Mouse (Mus musculus) myocyte (in vitro differentiated cells): ENCODE data around the gene Tspan14.

Experiments used
- CEBPB ChIP-seq: IDR thresholded peaks from 2 replicates; pipeline ENCODE4 v1.6.1; 2011; ENCODE audit warnings: mild to moderate bottlenecking, moderate library complexity; ENCODE audit not compliant: poor library complexity, insufficient read depth, severe bottlenecking
- E2F4 ChIP-seq: IDR thresholded peaks from one replicate; pipeline ENCODE4 v1.6.1; 2011; ENCODE audit warnings: mild to moderate bottlenecking, control low read depth, moderate library complexity; ENCODE audit not compliant: insufficient read depth
- MAX ChIP-seq: IDR thresholded peaks from one replicate; pipeline ENCODE4 v1.6.1; 2011; ENCODE audit warnings: low read depth, mild to moderate bottlenecking, control low read depth
- MYOD1 ChIP-seq, 3 experiments: IDR thresholded peaks; one replicate each; pipeline ENCODE4 v1.6.1; 2011; ENCODE audit warnings: control low read depth in 2 of 3, low read depth in 2 of 3, mild to moderate bottlenecking in 2 of 3, moderate library complexity in 1 of 3; ENCODE audit not compliant: insufficient read length in 2 of 3, control insufficient read depth in 1 of 3
- POLR2A ChIP-seq: IDR thresholded peaks from one replicate; pipeline ENCODE4 v1.6.1; 2011; ENCODE audit warnings: low read depth, mild to moderate bottlenecking, control low read depth, moderate library complexity; ENCODE audit not compliant: insufficient read length
- POLR2AphosphoS2 ChIP-seq: IDR thresholded peaks from one replicate; pipeline ENCODE4 v1.6.1; 2011; ENCODE audit warnings: low read depth, control low read depth; ENCODE audit not compliant: insufficient read length
- REST ChIP-seq: IDR thresholded peaks from one replicate; pipeline ENCODE4 v1.6.1; 2011; ENCODE audit warnings: mild to moderate bottlenecking, control low read depth, moderate library complexity; ENCODE audit not compliant: insufficient read depth, insufficient read length
- TCF12 ChIP-seq: IDR thresholded peaks from one replicate; pipeline ENCODE4 v1.6.1; 2011; ENCODE audit warnings: mild to moderate bottlenecking, control low read depth; ENCODE audit not compliant: poor library complexity, insufficient read depth, severe bottlenecking
- USF1 ChIP-seq: IDR thresholded peaks from one replicate; pipeline ENCODE4 v1.6.1; 2011; ENCODE audit warnings: low read depth, mild to moderate bottlenecking, control low read depth, moderate library complexity

DNA sequence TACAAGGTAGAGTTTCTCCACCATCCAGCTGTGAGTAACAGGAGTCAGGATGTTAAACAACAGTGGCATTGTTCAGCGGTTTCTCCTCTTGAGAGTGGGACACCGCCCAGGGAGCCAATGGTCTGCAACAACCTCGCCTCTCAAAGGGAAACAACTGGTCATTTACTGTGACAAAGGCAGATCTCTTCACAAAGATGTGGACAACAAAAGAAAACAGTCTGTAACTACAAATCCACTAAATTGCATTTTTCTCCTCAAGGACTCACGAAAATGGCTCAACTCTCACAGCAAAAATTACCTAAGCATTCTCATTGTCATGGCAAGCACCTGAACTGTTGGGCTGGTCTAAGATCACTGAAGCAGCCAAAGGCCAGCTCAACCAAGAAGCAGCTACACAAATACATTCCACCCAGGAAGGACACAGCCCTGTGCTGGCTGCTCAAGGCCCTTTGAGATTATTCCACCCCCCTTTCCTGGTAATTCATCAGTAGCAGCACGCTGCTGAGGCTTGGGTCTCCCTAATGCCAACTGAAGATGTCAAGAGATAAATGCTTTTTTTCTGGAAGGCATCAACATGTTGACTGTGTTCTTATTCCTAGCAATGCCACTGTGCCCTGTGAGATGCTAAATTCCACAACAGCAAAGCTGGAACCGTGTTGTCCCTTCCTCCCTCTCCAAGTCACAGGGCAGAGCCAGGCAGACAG, 101.6 kb downstream of the Tspan14 start:
- TF ChIP-seq MYOD1 (IDR thresholded peaks at IDR 0.05; ENCODE audit: control insufficient read depth in 1 of 3, insufficient read length in 2 of 3, low read depth in 2 of 3) (no peak), POLR2A (no peak), USF1 (no peak), MAX (no peak), E2F4 (no peak), TCF12 (no peak), CEBPB (no peak), REST (no peak), POLR2AphosphoS2 (no peak)
